Mouse (Mus musculus): ENCODE results near the gene Auts2. TPM values are rescaled to one million over a fixed set of nuclear protein-coding genes. Genes with fewer than 3 reads are reported as not detected.

Auts2 gene
- polyA plus RNA-seq, 1 experiment from 2014 or later: 1.0 TPM

- Histone ChIP-seq H3K9ac (replicated peaks) (no peak overlapping the region), H3K27ac (ENCODE audit: low read depth) (no peak overlapping the region), H3K27me3 (ENCODE audit: insufficient read depth, low read length) (no peaks in the 10 kb centered on the region), H3K4me1 (ENCODE audit: insufficient read depth) (no peaks in the 10 kb centered on the region), H3K4me3 (ENCODE audit: low read depth, low read length) (no peak overlapping the region), H3K9me3 (ENCODE audit: low read length) (no peaks in the 10 kb centered on the region), H3K36me3 (replicated peaks; ENCODE audit: insufficient read depth, low read length) (no peaks in the 10 kb centered on the region), H3K4me2 (ENCODE audit: low read depth, low read length) (no peak overlapping the region)
- WGBS (ENCODE audit: insufficient replicate concordance): 69% methylated on average over 9 of the region's 9 CpGs
- ATAC-seq (no peak), DNase-seq (no peak)
- TF ChIP-seq EP300 (IDR thresholded peaks at IDR 0.05; ENCODE audit: low read depth) (no peak), CTCF (IDR thresholded peaks at IDR 0.05; ENCODE audit: low read depth) (no peak)
Observed at GRCm38 (mm10) chr5:131978939-131979338, 564.2 kb downstream of the Auts2 start.

- no peak for ATAC-seq
- Histone ChIP-seq H3K36me3 (replicated peaks; ENCODE audit: insufficient read depth, low read length) (no peaks in the 10 kb centered on the region), H3K4me2 (ENCODE audit: low read depth, low read length) (no peak overlapping the region), H3K27ac (ENCODE audit: low read depth) (no peak overlapping the region), H3K4me3 (ENCODE audit: low read depth, low read length) (no peak overlapping the region), H3K4me1 (ENCODE audit: insufficient read depth) (no peaks in the 10 kb centered on the region), H3K27me3 (ENCODE audit: insufficient read depth, low read length) (no peaks in the 10 kb centered on the region), H3K9me3 (ENCODE audit: low read length) (no peaks in the 10 kb centered on the region), H3K9ac (replicated peaks) (no peak overlapping the region)
- WGBS (ENCODE audit: insufficient replicate concordance): 56% methylated on average over 3 of the region's 3 CpGs
- TF ChIP-seq CTCF (IDR thresholded peaks at IDR 0.05; ENCODE audit: low read depth) (no peak), EP300 (IDR thresholded peaks at IDR 0.05; ENCODE audit: low read depth) (no peak)
- DNase-seq: no peak
Observed at GRCm38 (mm10) chr5:131977497-131977896, 565.6 kb downstream of the Auts2 start.

GRCm38 (mm10) chr5:131971901-131972300 is 571.2 kb downstream of the Auts2 start:
- DNase-seq (no peak), ATAC-seq (no peak)
- TF ChIP-seq EP300 (IDR thresholded peaks at IDR 0.05; ENCODE audit: low read depth): no peak
- Histone ChIP-seq H3K4me2 (ENCODE audit: low read depth, low read length) (no peak overlapping the region), H3K27me3 (ENCODE audit: insufficient read depth, low read length) (no peaks in the 10 kb centered on the region), H3K9me3 (ENCODE audit: low read length) (no peaks in the 10 kb centered on the region), H3K36me3 (replicated peaks; ENCODE audit: insufficient read depth, low read length) (no peaks in the 10 kb centered on the region), H3K27ac (ENCODE audit: low read depth) (no peak overlapping the region), H3K4me1 (ENCODE audit: insufficient read depth) (no peaks in the 10 kb centered on the region), H3K4me3 (ENCODE audit: low read depth, low read length) (no peak overlapping the region), H3K9ac (replicated peaks) (no peak overlapping the region)
- WGBS (ENCODE audit: insufficient replicate concordance): 70% methylated on average over 2 of the region's 2 CpGs

GRCm38 (mm10) chr5:131965499-131965898 is 577.6 kb downstream of the Auts2 start:
- Histone ChIP-seq H3K27me3 (ENCODE audit: insufficient read depth, low read length) (no peaks in the 10 kb centered on the region), H3K27ac (ENCODE audit: low read depth) (no peak overlapping the region), H3K9me3 (ENCODE audit: low read length) (no peaks in the 10 kb centered on the region), H3K36me3 (replicated peaks; ENCODE audit: insufficient read depth, low read length) (no peaks in the 10 kb centered on the region), H3K4me2 (ENCODE audit: low read depth, low read length) (no peak overlapping the region), H3K4me3 (ENCODE audit: low read depth, low read length) (no peak overlapping the region), H3K9ac (replicated peaks) (no peak overlapping the region), H3K4me1 (ENCODE audit: insufficient read depth) (no peaks in the 10 kb centered on the region)
- 84% methylated on average over 6 of the region's 6 CpGs for WGBS (ENCODE audit: insufficient replicate concordance)
- TF ChIP-seq CTCF (IDR thresholded peaks at IDR 0.05; ENCODE audit: low read depth): no peak
- TF ChIP-seq EP300 (IDR thresholded peaks at IDR 0.05; ENCODE audit: low read depth): no peak
- ATAC-seq (no peak), DNase-seq (no peak)

- Histone ChIP-seq H3K4me3 (ENCODE audit: low read depth, low read length) (no peak overlapping the region), H3K27me3 (ENCODE audit: insufficient read depth, low read length) (no peaks in the 10 kb centered on the region), H3K9ac (replicated peaks) (no peak overlapping the region), H3K9me3 (ENCODE audit: low read length) (no peaks in the 10 kb centered on the region), H3K4me1 (ENCODE audit: insufficient read depth) (no peaks in the 10 kb centered on the region), H3K27ac (ENCODE audit: low read depth) (no peak overlapping the region), H3K4me2 (ENCODE audit: low read depth, low read length) (no peak overlapping the region), H3K36me3 (replicated peaks; ENCODE audit: insufficient read depth, low read length) (no peaks in the 10 kb centered on the region)
- 80% methylated on average over 4 of the region's 4 CpGs for WGBS (ENCODE audit: insufficient replicate concordance)
- TF ChIP-seq EP300 (IDR thresholded peaks at IDR 0.05; ENCODE audit: low read depth) (no peak), CTCF (IDR thresholded peaks at IDR 0.05; ENCODE audit: low read depth) (no peak)
- ATAC-seq: no peak
- DNase-seq: no peak
Observed at GRCm38 (mm10) chr5:131963565-131963964, 579.6 kb downstream of the Auts2 start.

- WGBS (ENCODE audit: insufficient replicate concordance): 37% methylated on average over 2 of the region's 2 CpGs
- Histone ChIP-seq H3K9ac (replicated peaks) (no peak overlapping the region), H3K36me3 (replicated peaks; ENCODE audit: insufficient read depth, low read length) (no peaks in the 10 kb centered on the region), H3K9me3 (ENCODE audit: low read length) (no peaks in the 10 kb centered on the region), H3K4me2 (ENCODE audit: low read depth, low read length) (no peak overlapping the region), H3K4me3 (ENCODE audit: low read depth, low read length) (no peak overlapping the region), H3K27me3 (ENCODE audit: insufficient read depth, low read length) (no peaks in the 10 kb centered on the region), H3K27ac (ENCODE audit: low read depth) (no peak overlapping the region), H3K4me1 (ENCODE audit: insufficient read depth) (no peaks in the 10 kb centered on the region)
- no peak for DNase-seq
- TF ChIP-seq CTCF (IDR thresholded peaks at IDR 0.05; ENCODE audit: low read depth) (no peak), EP300 (IDR thresholded peaks at IDR 0.05; ENCODE audit: low read depth) (peak; percentile 29; the same call in 1 of the 2 replicates)
- peak; percentile 40; the same call in 1 of the 2 replicates for ATAC-seq
Observed at GRCm38 (mm10) chr5:131961859-131962258, 581.3 kb downstream of the Auts2 start.

GRCm38 (mm10) chr5:131960432-131960831 is 582.7 kb downstream of the Auts2 start:
- H3K27me3 ChIP-seq (ENCODE audit: insufficient read depth, low read length): no peaks in the 10 kb centered on the region
- no peak for TF ChIP-seq EP300 (IDR thresholded peaks at IDR 0.05; ENCODE audit: low read depth)
- TF ChIP-seq CTCF (IDR thresholded peaks at IDR 0.05; ENCODE audit: low read depth): no peak
- no peaks in the 10 kb centered on the region for H3K4me1 ChIP-seq (ENCODE audit: insufficient read depth)
- no peak for ATAC-seq
- no peak overlapping the region for H3K9ac ChIP-seq (replicated peaks)
- no peaks in the 10 kb centered on the region for H3K36me3 ChIP-seq (replicated peaks; ENCODE audit: insufficient read depth, low read length)
- no peaks in the 10 kb centered on the region for H3K9me3 ChIP-seq (ENCODE audit: low read length)
- no peak for DNase-seq
- no peak overlapping the region for H3K27ac ChIP-seq (ENCODE audit: low read depth)
- H3K4me3 ChIP-seq (ENCODE audit: low read depth, low read length): no peak overlapping the region
- H3K4me2 ChIP-seq (ENCODE audit: low read depth, low read length): no peak overlapping the region
